Mouse (Mus musculus) cerebellum, adult 2 months (tissue): ENCODE data around the gene Trappc10.

Experiments used
- CTCF ChIP-seq: fragments of 200-500 bp; IDR thresholded peaks from 2 replicates; pipeline ENCODE4 v1.5.1; 2011; ENCODE audit warnings: low read depth, mild to moderate bottlenecking, control low read depth, low read length, moderate library complexity, borderline replicate concordance; ENCODE audit not compliant: insufficient read depth
- POLR2A ChIP-seq: fragments of 200-500 bp; IDR thresholded peaks from 2 replicates; pipeline ENCODE4 v1.6.1; 2011; ENCODE audit warnings: low read length, control low read depth, borderline replicate concordance; ENCODE audit not compliant: insufficient read depth

DNA sequence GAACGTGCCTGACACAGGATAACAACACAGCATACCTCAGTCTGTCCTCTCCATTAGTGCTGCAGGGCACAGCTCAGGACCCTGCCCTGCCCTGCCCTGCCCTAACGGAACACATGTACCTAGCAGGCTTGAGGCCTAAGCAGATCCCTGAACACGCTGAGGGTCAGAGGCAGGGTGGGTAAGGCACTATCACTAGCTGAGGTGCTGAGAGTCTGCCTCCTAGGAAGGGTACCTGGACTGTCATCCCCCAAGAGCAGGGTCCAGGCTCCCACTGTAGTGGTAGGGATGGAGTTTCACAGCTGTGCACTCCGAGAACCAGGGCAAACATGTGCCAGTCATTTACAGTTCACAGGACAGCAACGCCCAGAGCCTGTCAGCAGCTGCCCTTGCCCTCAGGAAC, 70.0 kb downstream of the Trappc10 start:
- TF ChIP-seq CTCF: no peak
- no peak for TF ChIP-seq POLR2A
